17 mouse cellular contexts compared by ENCODE assay signal in genomic region chr2:101809640-101810305, GRCm38 (mm10).
"Had no signal": no experiment of that assay in that cellular context is flagged by ENCODE, and none has a peak within 500 bp of the region (broad histone marks: within the 10 kb centered on the region; RNA-seq: fewer than 3 reads in every experiment).

No protein-coding gene starts in this region.

- H3K36me3 ChIP-seq: liver, embryonic 15.5 days; lung, embryonic 15.5 days; midbrain, embryonic 13.5 days; midbrain, embryonic 15.5 days; neural tube, embryonic 12.5 days; stomach, embryonic 15.5 days had no signal

- H3K9ac ChIP-seq: liver, embryonic 15.5 days; liver, postnatal 0 days; lung, embryonic 15.5 days; midbrain, embryonic 13.5 days; midbrain, embryonic 15.5 days; neural tube, embryonic 12.5 days; stomach, embryonic 15.5 days had no signal

- H3K4me1 ChIP-seq: lung, embryonic 15.5 days; midbrain, embryonic 13.5 days; midbrain, embryonic 15.5 days; neural tube, embryonic 12.5 days; stomach, embryonic 15.5 days had no signal

- DNase-seq: liver, postnatal 0 days; lung, adult 2 months; lung, postnatal 10 days; lung, postnatal 4 days; right cerebral cortex, postnatal 25 days; right cerebral cortex, postnatal 4 days; thymus, adult 2 months; thymus, postnatal 25 days; thymus, postnatal 4 days had no signal

- H3K27ac ChIP-seq: liver, embryonic 15.5 days; lung, embryonic 15.5 days; midbrain, embryonic 13.5 days; midbrain, embryonic 15.5 days; neural tube, embryonic 12.5 days; stomach, embryonic 15.5 days; stomach, postnatal 0 days had no signal

- H3K4me3 ChIP-seq: liver, embryonic 15.5 days; lung, embryonic 15.5 days; midbrain, embryonic 13.5 days; midbrain, embryonic 15.5 days; neural tube, embryonic 12.5 days; stomach, embryonic 15.5 days had no signal

- H3K4me2 ChIP-seq: liver, embryonic 15.5 days; lung, embryonic 15.5 days; midbrain, embryonic 11.5 days; midbrain, embryonic 13.5 days; midbrain, embryonic 15.5 days; neural tube, embryonic 12.5 days; stomach, embryonic 15.5 days had no signal

- H3K27me3 ChIP-seq: liver, embryonic 15.5 days; lung, embryonic 15.5 days; midbrain, embryonic 13.5 days; midbrain, embryonic 15.5 days; neural tube, embryonic 12.5 days; stomach, embryonic 15.5 days had no signal

- ATAC-seq: liver, postnatal 0 days; midbrain, embryonic 13.5 days; midbrain, embryonic 15.5 days had no signal

- H3K9me3 ChIP-seq: liver, embryonic 15.5 days; lung, embryonic 15.5 days; midbrain, embryonic 13.5 days; midbrain, embryonic 15.5 days; neural tube, embryonic 12.5 days; stomach, embryonic 15.5 days had no signal
